Mouse (Mus musculus) MEL (cell line): Measurements from ENCODE around the gene Fam107b. TPM values are rescaled to one million over a fixed set of nuclear protein-coding genes. Genes with fewer than 3 reads are reported as not detected.

ENCODE experiments used
- DNase-seq: peaks from one replicate; pipeline ENCODE4 v3.0.0; 2011; ENCODE audit warnings: low read depth, low spot score
- H3K27ac ChIP-seq: 2 replicates; pipeline ENCODE4 v1.5.1; 2012; ENCODE audit warnings: low read depth, mild to moderate bottlenecking, control low read depth, low read length, moderate library complexity; ENCODE audit not compliant: control insufficient read depth
- H3K27me3 ChIP-seq, 2 experiments: fragments of 150-350 bp in 1 of 2; sonication (generic) in 1 of 2; 2 replicates each; pipeline ENCODE4 v1.6.1; 2012; ENCODE audit warnings: low read length in 2 of 2, mild to moderate bottlenecking in 2 of 2, improper control_type of control experiment in 1 of 2, moderate library complexity in 1 of 2; ENCODE audit not compliant: insufficient read depth in 2 of 2, control insufficient read depth in 1 of 2
- H3K36me3 ChIP-seq, 2 experiments: 2 replicates each; pipeline ENCODE4 v1.6.1; 2012 to 2014; ENCODE audit warnings: low read length in 2 of 2, improper control_type of control experiment in 1 of 2, inconsistent platforms in 1 of 2, mild to moderate bottlenecking in 1 of 2; ENCODE audit not compliant: insufficient read depth in 2 of 2, control insufficient read depth in 1 of 2
- H3K4me1 ChIP-seq, 2 experiments: fragments of 150-350 bp in 1 of 2; sonication (generic) in 1 of 2; 2 replicates each; pipeline ENCODE4 v1.6.1; 2012; ENCODE audit warnings: low read length in 2 of 2, improper control_type of control experiment in 1 of 2, mild to moderate bottlenecking in 1 of 2; ENCODE audit not compliant: insufficient read depth in 2 of 2, control insufficient read depth in 1 of 2
- H3K4me3 ChIP-seq, 2 experiments: fragments of 150-350 bp in 1 of 2; sonication (generic) in 1 of 2; 2 replicates each; pipeline ENCODE4 v1.5.1; 2012; ENCODE audit warnings: low read depth in 2 of 2, low read length in 2 of 2, mild to moderate bottlenecking in 2 of 2, moderate library complexity in 2 of 2, control low read depth in 1 of 2, improper control_type of control experiment in 1 of 2; ENCODE audit not compliant: control insufficient read depth in 1 of 2, insufficient read depth in 1 of 2
- H3K79me2 ChIP-seq: 2 replicates; pipeline ENCODE4 v1.6.1; 2012; ENCODE audit warnings: mild to moderate bottlenecking, low read length, moderate library complexity; ENCODE audit not compliant: control insufficient read depth, poor library complexity, insufficient read depth
- H3K9ac ChIP-seq: 2 replicates; pipeline ENCODE4 v1.6.1; 2012; ENCODE audit warnings: low read depth, mild to moderate bottlenecking, control low read depth, low read length, moderate library complexity; ENCODE audit not compliant: control insufficient read depth, poor library complexity, severe bottlenecking
- H3K9me3 ChIP-seq: fragments of 150-350 bp; sonication (generic); replicated peaks from 2 replicates; pipeline ENCODE4 v1.6.1; 2012; ENCODE audit warnings: mild to moderate bottlenecking, low read length, improper control_type of control experiment, moderate library complexity; ENCODE audit not compliant: insufficient read depth
- BHLHE40 ChIP-seq: IDR thresholded peaks from 2 replicates; pipeline ENCODE4 v1.6.1; 2012; ENCODE audit warnings: low read depth, mild to moderate bottlenecking, inconsistent platforms, low read length, improper control_type of control experiment, borderline replicate concordance
- CHD1 ChIP-seq: IDR thresholded peaks from 2 replicates; pipeline ENCODE4 v1.6.1; 2012; ENCODE audit warnings: low read depth, mild to moderate bottlenecking, inconsistent platforms, low read length, improper control_type of control experiment
- E2F4 ChIP-seq: IDR thresholded peaks from 2 replicates; pipeline ENCODE4 v1.6.1; 2011; ENCODE audit warnings: low read depth, low read length, improper control_type of control experiment, borderline replicate concordance
- EP300 ChIP-seq, 2 experiments: IDR thresholded peaks; 2 replicates each; pipeline ENCODE4 v1.6.1; 2011; ENCODE audit warnings: improper control_type of control experiment in 2 of 2, low read length in 2 of 2, low read depth in 1 of 2, mild to moderate bottlenecking in 1 of 2
- JUND ChIP-seq: IDR thresholded peaks from 2 replicates; pipeline ENCODE4 v1.6.1; 2011; ENCODE audit warnings: low read depth, mild to moderate bottlenecking, improper control_type of control experiment, low read length
- MAFK ChIP-seq: IDR thresholded peaks from 2 replicates; pipeline ENCODE4 v1.6.1; 2011; ENCODE audit warnings: low read depth, mild to moderate bottlenecking, low read length, improper control_type of control experiment, borderline replicate concordance
- MAX ChIP-seq: IDR thresholded peaks from 2 replicates; pipeline ENCODE4 v1.6.1; 2011; ENCODE audit warnings: low read length, improper control_type of control experiment
- MXI1 ChIP-seq: IDR thresholded peaks from 2 replicates; pipeline ENCODE4 v1.6.1; 2011; ENCODE audit warnings: mild to moderate bottlenecking, low read depth, low read length, improper control_type of control experiment
- MYB ChIP-seq: IDR thresholded peaks from 2 replicates; pipeline ENCODE4 v1.6.1; 2011; ENCODE audit warnings: mild to moderate bottlenecking, low read depth, low read length, improper control_type of control experiment
- MYC ChIP-seq: IDR thresholded peaks from 2 replicates; pipeline ENCODE4 v1.6.1; 2011; ENCODE audit warnings: low read depth, mild to moderate bottlenecking, low read length, improper control_type of control experiment, moderate library complexity
- NELFE ChIP-seq: IDR thresholded peaks from 2 replicates; pipeline ENCODE4 v1.6.1; 2011; ENCODE audit warnings: low read depth, low read length, improper control_type of control experiment
- POLR2A ChIP-seq, 2 experiments: IDR thresholded peaks; 2 replicates each; pipeline ENCODE4 v1.6.1; 2011 to 2012; ENCODE audit warnings: low read length in 2 of 2, mild to moderate bottlenecking in 2 of 2, control low read depth in 1 of 2, improper control_type of control experiment in 1 of 2, low read depth in 1 of 2, moderate library complexity in 1 of 2; ENCODE audit not compliant: control insufficient read depth in 1 of 2, insufficient read depth in 1 of 2, poor library complexity in 1 of 2
- POLR2AphosphoS2 ChIP-seq: IDR thresholded peaks from 2 replicates; pipeline ENCODE4 v1.6.1; 2011; ENCODE audit warnings: low read length, improper control_type of control experiment
- POLR2AphosphoS5 ChIP-seq: IDR thresholded peaks from 2 replicates; pipeline ENCODE4 v1.6.1; 2012; ENCODE audit warnings: low read depth, borderline replicate concordance, mild to moderate bottlenecking, inconsistent platforms, low read length, moderate library complexity, mixed read lengths
- RAD21 ChIP-seq: IDR thresholded peaks from 2 replicates; pipeline ENCODE4 v1.6.1; 2011; ENCODE audit warnings: mild to moderate bottlenecking, low read depth, low read length, improper control_type of control experiment
- SMC3 ChIP-seq: IDR thresholded peaks from 2 replicates; pipeline ENCODE4 v1.6.1; 2011; ENCODE audit warnings: low read depth, low read length, improper control_type of control experiment
- UBTF ChIP-seq: IDR thresholded peaks from 2 replicates; pipeline ENCODE4 v1.6.1; 2012; ENCODE audit warnings: low read depth, mild to moderate bottlenecking, inconsistent platforms, low read length, improper control_type of control experiment, moderate library complexity, borderline replicate concordance; ENCODE audit not compliant: insufficient read depth
- USF1 ChIP-seq: IDR thresholded peaks from 2 replicates; pipeline ENCODE4 v1.6.1; 2014; ENCODE audit warnings: low read depth, mild to moderate bottlenecking, inconsistent platforms, low read length, improper control_type of control experiment, moderate library complexity
- USF2 ChIP-seq, 2 experiments: IDR thresholded peaks; 2 replicates each; pipeline ENCODE4 v1.6.1; 2011 to 2012; ENCODE audit warnings: improper control_type of control experiment in 2 of 2, low read length in 2 of 2, borderline replicate concordance in 1 of 2, inconsistent platforms in 1 of 2, low read depth in 1 of 2, mild to moderate bottlenecking in 1 of 2; ENCODE audit not compliant: insufficient read depth in 1 of 2
- ZNF384 ChIP-seq: IDR thresholded peaks from 2 replicates; pipeline ENCODE4 v1.6.1; 2012; ENCODE audit warnings: low read depth, mild to moderate bottlenecking, inconsistent platforms, low read length, improper control_type of control experiment
- polyA plus RNA-seq, 2 experiments: library from polyadenylated mRNA; stranded (reverse) in 1 of 2; unstranded in 1 of 2; fragments of >175 nt in 1 of 2; fragments of >200 nt in 1 of 2; gene quantifications; 2 replicates each; pipeline versions ENCODE4 v1.2.1 to v1.2.4; 2012; ENCODE audit warnings: low replicate concordance in 2 of 2, low read depth in 1 of 2; ENCODE audit not compliant: insufficient read length in 2 of 2, insufficient read depth in 1 of 2, missing spikeins in 1 of 2
- total RNA-seq: library from RNA; depleted of rRNA; stranded (reverse); fragments of 300-350 nt; gene quantifications from 2 replicates; pipeline ENCODE4 v1.2.3, GENCODE M21; 2012

The Fam107b gene
- total and polyA plus RNA-seq, 3 experiments: 10.0 to 15.5 TPM; not detected in 1

DNA sequence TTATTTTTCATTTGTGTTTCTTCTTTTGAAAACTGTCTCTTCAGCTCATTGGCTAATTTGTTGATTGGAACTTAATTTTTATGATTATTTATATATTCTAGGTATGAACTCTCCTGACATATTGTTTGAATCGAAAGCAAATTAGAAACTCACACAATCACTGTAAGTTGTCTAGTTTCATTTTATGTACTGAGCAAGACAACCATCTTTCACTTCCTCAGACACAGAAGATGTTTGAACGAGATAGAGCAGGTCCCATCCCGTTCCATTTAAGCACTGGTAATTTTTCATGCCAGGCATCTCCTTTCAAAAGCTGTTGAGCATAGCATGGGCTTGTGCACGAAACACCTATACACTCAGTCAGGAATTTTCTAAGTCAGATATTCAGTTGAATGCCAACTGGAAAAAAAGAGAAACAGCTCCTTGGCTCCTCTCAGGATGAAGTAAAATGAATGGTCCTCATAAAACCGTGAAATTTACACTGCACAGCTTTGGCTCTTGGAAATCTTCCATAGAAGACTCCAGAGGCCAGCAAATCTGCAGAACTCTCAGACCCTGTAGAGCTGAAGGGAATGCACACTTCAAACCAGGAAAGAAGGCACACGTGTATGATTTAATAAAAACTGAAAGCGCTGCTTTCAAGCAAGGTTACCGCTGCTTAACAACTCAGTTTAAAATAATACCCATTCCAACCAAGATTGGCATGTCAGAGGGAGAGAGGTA lies 8.1 kb downstream of the Fam107b start:
- Histone ChIP-seq H3K4me3 (no peak overlapping the region), H3K27ac (no peak overlapping the region)
- DNase-seq: no peak
- TF ChIP-seq MAX: no peak
- TF ChIP-seq SMC3: no peak
- no peak for TF ChIP-seq MXI1
- TF ChIP-seq UBTF: no peak
- no peak for TF ChIP-seq E2F4
- TF ChIP-seq BHLHE40: no peak
- no peak for TF ChIP-seq POLR2A (IDR thresholded peaks at IDR 0.05; ENCODE audit: control insufficient read depth in 1 of 2, insufficient read depth in 1 of 2, low read depth in 1 of 2, low read length in 2 of 2, poor library complexity in 1 of 2)
- TF ChIP-seq EP300 (IDR thresholded peaks at IDR 0.05; ENCODE audit: low read depth in 1 of 2, low read length in 2 of 2): no peak
- TF ChIP-seq POLR2AphosphoS5: no peak
- no peak for TF ChIP-seq MYC
- TF ChIP-seq CHD1: no peak
- no peak for TF ChIP-seq USF1
- TF ChIP-seq ZNF384: no peak
- TF ChIP-seq MAFK: no peak
- TF ChIP-seq NELFE: no peak
- TF ChIP-seq, all 39 proteins: peak for 0
- H3K36me3 ChIP-seq: no peaks in the 10 kb centered on the region
- no peaks in the 10 kb centered on the region; a peak in 1 of 4 replicates for H3K27me3 ChIP-seq
- no peaks in the 10 kb centered on the region for H3K9me3 ChIP-seq
- H3K79me2 ChIP-seq: no peaks in the 10 kb centered on the region
- H3K4me1 ChIP-seq: peaks cover 0 to 3% of the 10 kb centered on the region in 2 experiments; a peak in 1 of 4 replicates
- no peak overlapping the region for H3K9ac ChIP-seq

DNA sequence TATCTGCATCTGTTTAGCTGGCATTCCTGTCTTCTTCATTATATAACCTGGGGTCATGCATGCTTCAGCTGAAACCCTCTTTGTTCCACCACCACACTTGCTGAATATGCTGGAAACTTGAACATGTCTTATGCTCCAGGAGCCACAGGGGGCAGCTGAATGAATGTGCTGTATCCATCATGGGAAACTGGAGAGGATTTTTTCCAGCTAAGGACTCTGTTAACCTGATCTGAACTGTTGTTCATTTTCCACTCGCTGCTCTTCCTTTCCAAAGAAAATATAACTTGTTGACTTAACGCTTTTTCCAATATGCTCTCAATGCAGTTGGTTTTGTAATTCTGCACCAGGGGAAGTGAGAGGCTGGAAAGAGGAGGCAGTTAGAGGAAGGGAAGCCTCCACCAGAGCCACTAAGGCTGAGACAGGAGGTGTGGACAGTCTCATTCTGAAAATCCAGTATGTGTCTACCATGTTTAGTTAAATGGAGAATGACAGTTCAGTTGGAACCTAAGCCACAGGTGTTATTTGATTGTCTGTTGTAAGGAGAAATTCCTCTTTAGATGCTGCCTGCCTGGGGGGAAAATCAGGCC lies 9.1 kb downstream of the Fam107b start:
- Histone ChIP-seq H3K79me2 (no peaks in the 10 kb centered on the region), H3K4me1 (peaks cover 0 to 3% of the 10 kb centered on the region in 2 experiments; a peak in 1 of 4 replicates), H3K9ac (no peak overlapping the region), H3K27ac (no peak overlapping the region)
- TF ChIP-seq JUND: no peak
- TF ChIP-seq NELFE: no peak
- no peak for TF ChIP-seq MAX
- TF ChIP-seq RAD21: no peak
- TF ChIP-seq ZNF384: no peak
- no peak for TF ChIP-seq USF2 (IDR thresholded peaks at IDR 0.05; ENCODE audit: borderline replicate concordance in 1 of 2, insufficient read depth in 1 of 2, low read depth in 1 of 2, low read length in 2 of 2)
- TF ChIP-seq MYB: no peak
- TF ChIP-seq SMC3: no peak
- TF ChIP-seq USF1: no peak
- TF ChIP-seq POLR2AphosphoS2: no peak
- TF ChIP-seq, all 39 proteins: peak for 0
- DNase-seq: no peak
- no peaks in the 10 kb centered on the region for H3K9me3 ChIP-seq
- H3K36me3 ChIP-seq: no peaks in the 10 kb centered on the region
- H3K27me3 ChIP-seq: no peaks in the 10 kb centered on the region; a peak in 1 of 4 replicates
- H3K4me3 ChIP-seq: no peak overlapping the region
